Mouse (Mus musculus): Measurements from ENCODE around the gene Usp30. TPM values are rescaled to one million over a fixed set of nuclear protein-coding genes. Genes with fewer than 3 reads are reported as not detected.

The Usp30 gene
- total and polyA plus RNA-seq, 3 experiments = 12.8 to 21.1 TPM; not detected in 1

- TF ChIP-seq NRF1 (IDR thresholded peaks at IDR 0.05; ENCODE audit: insufficient read depth, low read depth, low read length, poor library complexity, severe bottlenecking) = no peak
- no peak for TF ChIP-seq JUND (IDR thresholded peaks at IDR 0.05; ENCODE audit: low read depth, low read length)
- TF ChIP-seq MAZ (IDR thresholded peaks at IDR 0.05; ENCODE audit: low read depth, low read length) = peak; percentile 91; the same call in 1 of the 2 replicates
- no peak for TF ChIP-seq TAL1 (IDR thresholded peaks at IDR 0.05; ENCODE audit: low read length)
- TF ChIP-seq HCFC1 (IDR thresholded peaks at IDR 0.05; ENCODE audit: low read depth, low read length) = peak; percentile 95
- peak; percentile 80 for TF ChIP-seq TBP (IDR thresholded peaks at IDR 0.05; ENCODE audit: low read depth, low read length)
- no peak for TF ChIP-seq ZMIZ1 (IDR thresholded peaks at IDR 0.05; ENCODE audit: low read depth, low read length)
- TF ChIP-seq SIN3A (IDR thresholded peaks at IDR 0.05; ENCODE audit: low read length) = peak; percentile 96
- TF ChIP-seq E2F4 (IDR thresholded peaks at IDR 0.05; ENCODE audit: borderline replicate concordance, low read depth, low read length) = no peak
- peak; percentile 24; the same call in 1 of the 2 replicates for TF ChIP-seq USF1 (IDR thresholded peaks at IDR 0.05; ENCODE audit: low read depth, low read length)
Measured at GRCm38 (mm10) chr5:114099709-114100389, 34.6 kb downstream of the Usp30 start (continued).

- Histone ChIP-seq H3K27ac (ENCODE audit: control insufficient read depth, low read depth, low read length) (no peak overlapping the region), H3K79me2 (ENCODE audit: control insufficient read depth, insufficient read depth, low read length, poor library complexity) (peaks cover 9% of the 10 kb centered on the region), H3K9ac (ENCODE audit: control insufficient read depth, low read depth, low read length, poor library complexity, severe bottlenecking) (peak overlapping the region; percentile 92), H3K36me3 (ENCODE audit: control insufficient read depth in 1 of 2, insufficient read depth in 2 of 2, low read length in 2 of 2) (peaks cover 0 to 4% of the 10 kb centered on the region in 2 experiments; a peak in 2 of 4 replicates), H3K4me3 (ENCODE audit: control insufficient read depth in 1 of 2, insufficient read depth in 1 of 2, low read depth in 2 of 2, low read length in 2 of 2) (peak overlapping the region; percentile 80 to 98), H3K27me3 (ENCODE audit: control insufficient read depth in 1 of 2, insufficient read depth in 2 of 2, low read length in 2 of 2) (no peaks in the 10 kb centered on the region), H3K9me3 (replicated peaks; ENCODE audit: insufficient read depth, low read length) (no peaks in the 10 kb centered on the region), H3K4me1 (ENCODE audit: control insufficient read depth in 1 of 2, insufficient read depth in 2 of 2, low read length in 2 of 2) (peaks cover 0 to 7% of the 10 kb centered on the region in 2 experiments; a peak in 1 of 4 replicates)
- TF ChIP-seq POLR2A (IDR thresholded peaks at IDR 0.05; ENCODE audit: control insufficient read depth in 1 of 2, insufficient read depth in 1 of 2, low read depth in 1 of 2, low read length in 2 of 2, poor library complexity in 1 of 2) (peak in 1 of 2 experiments; percentile 17; a peak in 1 of 4 replicates), E2F4 (IDR thresholded peaks at IDR 0.05; ENCODE audit: borderline replicate concordance, low read depth, low read length) (no peak), GABPA (IDR thresholded peaks at IDR 0.05; ENCODE audit: low read depth, low read length) (no peak), UBTF (IDR thresholded peaks at IDR 0.05; ENCODE audit: borderline replicate concordance, insufficient read depth, low read depth, low read length) (no peak), MAZ (IDR thresholded peaks at IDR 0.05; ENCODE audit: low read depth, low read length) (no peak)
- peak; percentile 21 for DNase-seq (ENCODE audit: low read depth, low spot score)
Measured at GRCm38 (mm10) chr5:114100390-114101099, 35.3 kb downstream of the Usp30 start.

- Histone ChIP-seq H3K27ac (ENCODE audit: control insufficient read depth, low read depth, low read length) (no peak overlapping the region), H3K9ac (ENCODE audit: control insufficient read depth, low read depth, low read length, poor library complexity, severe bottlenecking) (no peak overlapping the region), H3K36me3 (ENCODE audit: control insufficient read depth in 1 of 2, insufficient read depth in 2 of 2, low read length in 2 of 2) (peaks cover 0 to 4% of the 10 kb centered on the region in 2 experiments; a peak in 2 of 4 replicates), H3K27me3 (ENCODE audit: control insufficient read depth in 1 of 2, insufficient read depth in 2 of 2, low read length in 2 of 2) (no peaks in the 10 kb centered on the region), H3K4me3 (ENCODE audit: control insufficient read depth in 1 of 2, insufficient read depth in 1 of 2, low read depth in 2 of 2, low read length in 2 of 2) (no peak overlapping the region), H3K9me3 (replicated peaks; ENCODE audit: insufficient read depth, low read length) (no peaks in the 10 kb centered on the region), H3K4me1 (ENCODE audit: control insufficient read depth in 1 of 2, insufficient read depth in 2 of 2, low read length in 2 of 2) (peaks cover 0 to 7% of the 10 kb centered on the region in 2 experiments; a peak in 1 of 4 replicates), H3K79me2 (ENCODE audit: control insufficient read depth, insufficient read depth, low read length, poor library complexity) (peaks cover 9% of the 10 kb centered on the region)
- TF ChIP-seq GABPA (IDR thresholded peaks at IDR 0.05; ENCODE audit: low read depth, low read length) (no peak), MYB (IDR thresholded peaks at IDR 0.05; ENCODE audit: low read depth, low read length) (no peak), MEF2A (IDR thresholded peaks at IDR 0.05; ENCODE audit: extremely low read depth, insufficient replicate concordance, low read depth, low read length, poor library complexity, severe bottlenecking) (no peak), TBP (IDR thresholded peaks at IDR 0.05; ENCODE audit: low read depth, low read length) (no peak)
- DNase-seq (ENCODE audit: low read depth, low spot score) = no peak
Measured at GRCm38 (mm10) chr5:114101873-114102272, 36.6 kb downstream of the Usp30 start.

Measured in MEL (cell line).